Mouse (Mus musculus) Patski (cell line): Measurements from ENCODE around the gene Pdzd2. TPM values are rescaled to one million over a fixed set of nuclear protein-coding genes. Genes with fewer than 3 reads are reported as not detected.

Experiments
- ATAC-seq: fragments of 100-300 bp; one replicate; pipeline ENCODE4 v1.8.0; 2021
- CTCF ChIA-PET: fragments of 350-600 bp; sonication (Branson Sonifier 250); formaldehyde crosslinking; loops from one replicate; lab custom pipeline; 2022; ENCODE audit warnings: inconsistent platforms; lab: Charles Lee
- POLR2A ChIA-PET: fragments of 350-600 bp; sonication (Branson Sonifier 250); formaldehyde crosslinking; loops from one replicate; lab custom pipeline; 2022; ENCODE audit warnings: antibody characterized with exemption, inconsistent platforms; lab: Charles Lee
- DNase-seq: peaks from one replicate; pipeline ENCODE4 v3.0.0-alpha.2; 2011; ENCODE audit warnings: low read depth, low spot score
- H3K27me3 ChIP-seq: fragments of 371-371 bp; one replicate; pipeline ENCODE4 v1.5.1; 2021
- CTCF ChIP-seq: fragments of 100-300 bp; IDR thresholded peaks from one replicate; pipeline ENCODE4 v1.5.1; 2021
- in situ Hi-C: fragments of 300-500 bp; cut with MboI; formaldehyde crosslinking; loops from 3 replicates; pipeline ENCODE4 v1.11.1; 2018; ENCODE audit warnings: low pct_unique_long_range_greater_than_20kb, mixed read lengths
- polyA plus RNA-seq: library from polyadenylated mRNA; unstranded; gene quantifications from one replicate; pipeline ENCODE4 v1.2.3, GENCODE M21; 2021

The Pdzd2 gene
- polyA plus RNA-seq, 1 experiment from 2014 or later, result 0.10 TPM

GRCm38 (mm10) chr15:12542316-12542715 lies 197.4 kb downstream of the Pdzd2 start:
- ChIA-PET CTCF (no interaction called here), POLR2A (no interaction called here)
- DNase-seq, result no peak
- peaks cover 5% of the 10 kb centered on the region for H3K27me3 ChIP-seq
- ATAC-seq, result no peak
- no peak for TF ChIP-seq CTCF
- in situ Hi-C loops, result no loop called here

DNA sequence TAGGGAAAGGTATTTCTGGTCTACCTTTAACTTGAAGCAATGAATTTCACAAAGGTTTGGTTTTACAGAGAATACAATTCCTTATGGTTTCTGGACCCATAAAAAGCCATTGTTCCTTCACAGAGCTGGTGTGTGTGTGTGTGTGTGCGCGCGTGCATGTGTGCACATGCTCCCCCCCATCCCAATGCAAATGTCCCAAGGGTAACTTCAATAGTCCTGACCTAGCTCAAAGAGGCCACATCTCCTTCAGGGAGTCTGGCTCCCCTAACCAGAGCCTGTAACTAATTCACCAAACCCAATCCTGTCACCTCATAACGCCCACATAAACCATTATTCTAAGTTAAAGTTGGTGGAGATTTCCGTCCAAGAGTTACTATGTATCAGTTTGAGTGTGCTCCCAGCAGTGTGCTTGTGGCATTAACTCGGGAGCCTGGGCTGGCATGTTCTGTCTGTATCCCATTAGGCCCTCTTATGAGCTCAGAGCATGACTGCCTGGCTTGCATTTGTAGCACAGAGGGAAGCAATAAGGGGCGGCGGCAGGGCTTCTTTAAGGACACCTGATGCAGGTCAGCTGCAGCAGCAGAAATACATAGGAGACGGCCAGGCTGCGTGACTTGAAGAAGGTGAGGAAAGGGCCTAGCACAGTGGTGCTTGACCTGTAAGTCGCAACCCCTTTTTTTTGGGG lies 200.0 kb downstream of the Pdzd2 start:
- TF ChIP-seq CTCF, result no peak
- ATAC-seq (no peak), DNase-seq (no peak)
- POLR2A ChIA-PET, result no interaction called here
- in situ Hi-C loops, result no loop called here
- CTCF ChIA-PET, result no interaction called here
- H3K27me3 ChIP-seq, result peaks cover 9% of the 10 kb centered on the region

- DNase-seq (no peak), ATAC-seq (no peak)
- H3K27me3 ChIP-seq, result peaks cover 9% of the 10 kb centered on the region
- CTCF ChIA-PET, result no interaction called here
- in situ Hi-C loops, result no loop called here
- POLR2A ChIA-PET, result interaction anchor here (1.1 kb wide), 1 partner anchor 10 kb away, joined by 3 read pairs; no protein-coding TSS in a partner anchor
- no peak for TF ChIP-seq CTCF
Measured at GRCm38 (mm10) chr15:12533254-12533653, 206.5 kb downstream of the Pdzd2 start.

GRCm38 (mm10) chr15:12532568-12532967 lies 207.2 kb downstream of the Pdzd2 start:
- in situ Hi-C loops, result no loop called here
- no peak for ATAC-seq
- H3K27me3 ChIP-seq, result peaks cover 9% of the 10 kb centered on the region
- TF ChIP-seq CTCF, result no peak
- ChIA-PET POLR2A (interaction anchor here (1.1 kb wide), 1 partner anchor 9 kb away, joined by 3 read pairs; no protein-coding TSS in a partner anchor), CTCF (no interaction called here)
- DNase-seq, result no peak

GRCm38 (mm10) chr15:12522810-12523209 lies 216.9 kb downstream of the Pdzd2 start:
- ATAC-seq (no peak), DNase-seq (no peak)
- ChIA-PET CTCF (no interaction called here), POLR2A (interaction anchor here (1.5 kb wide), 1 partner anchor 10 kb away, joined by 3 read pairs; no protein-coding TSS in a partner anchor)
- no peaks in the 10 kb centered on the region for H3K27me3 ChIP-seq
- in situ Hi-C loops, result no loop called here
- no peak for TF ChIP-seq CTCF

DNA sequence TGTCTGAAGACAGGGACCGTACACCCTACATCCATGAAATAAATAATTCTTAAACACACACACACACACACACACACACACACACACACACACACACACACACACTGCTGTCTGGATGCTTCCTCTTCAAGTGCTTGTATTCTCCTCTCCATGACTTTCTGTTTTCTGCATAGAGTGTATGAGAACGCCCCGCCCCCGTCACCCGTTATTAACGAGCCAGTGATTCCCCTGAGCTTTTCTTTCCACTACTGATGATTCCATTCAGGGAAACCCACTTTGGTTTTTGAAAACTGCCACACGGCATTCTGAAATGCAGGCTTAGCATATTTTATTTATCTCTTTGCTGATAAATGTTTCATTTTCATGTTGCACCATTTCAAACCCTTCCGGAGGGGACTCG lies 219.4 kb downstream of the Pdzd2 start:
- ChIA-PET POLR2A (no interaction called here), CTCF (no interaction called here)
- no peak for DNase-seq
- H3K27me3 ChIP-seq, result no peaks in the 10 kb centered on the region
- no peak for ATAC-seq
- TF ChIP-seq CTCF, result no peak
- in situ Hi-C loops, result no loop called here

GRCm38 (mm10) chr15:12518370-12518973 lies 221.3 kb downstream of the Pdzd2 start:
- H3K27me3 ChIP-seq, result no peaks in the 10 kb centered on the region
- DNase-seq (peak; percentile 31), ATAC-seq (peak; percentile 82)
- no peak for TF ChIP-seq CTCF
- CTCF ChIA-PET, result no interaction called here
- in situ Hi-C loops, result no loop called here
- POLR2A ChIA-PET, result no interaction called here

DNA sequence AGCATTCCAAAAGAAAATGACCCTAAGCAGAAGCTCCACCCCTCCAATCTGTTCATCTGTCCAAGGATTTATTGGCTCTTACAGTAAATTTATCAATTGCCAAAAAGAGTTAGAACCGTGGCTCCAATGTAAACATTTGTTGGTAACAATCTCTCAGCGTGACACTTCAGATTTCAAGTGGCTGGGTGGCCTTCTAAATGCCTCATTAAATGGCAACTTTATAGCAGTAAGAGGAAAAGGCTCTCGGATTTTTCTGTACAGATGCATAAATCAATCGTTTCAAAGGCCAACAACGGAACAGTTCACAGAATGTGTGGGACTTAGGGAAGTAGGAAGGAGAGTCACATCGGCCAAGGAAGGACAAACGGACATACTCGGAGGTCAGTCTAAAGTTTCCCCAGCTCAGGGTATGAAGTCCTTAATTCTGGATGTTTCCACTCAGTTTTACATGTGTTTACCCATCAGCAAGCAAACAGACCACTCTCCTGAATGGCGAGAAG lies 222.4 kb downstream of the Pdzd2 start:
- ATAC-seq (no peak), DNase-seq (no peak)
- CTCF ChIA-PET, result interaction anchor here (1.3 kb wide), 1 partner anchor 17 kb away, joined by 3 read pairs; no protein-coding TSS in a partner anchor
- no peak for TF ChIP-seq CTCF
- POLR2A ChIA-PET, result no interaction called here
- H3K27me3 ChIP-seq, result no peaks in the 10 kb centered on the region
- in situ Hi-C loops, result no loop called here

DNA sequence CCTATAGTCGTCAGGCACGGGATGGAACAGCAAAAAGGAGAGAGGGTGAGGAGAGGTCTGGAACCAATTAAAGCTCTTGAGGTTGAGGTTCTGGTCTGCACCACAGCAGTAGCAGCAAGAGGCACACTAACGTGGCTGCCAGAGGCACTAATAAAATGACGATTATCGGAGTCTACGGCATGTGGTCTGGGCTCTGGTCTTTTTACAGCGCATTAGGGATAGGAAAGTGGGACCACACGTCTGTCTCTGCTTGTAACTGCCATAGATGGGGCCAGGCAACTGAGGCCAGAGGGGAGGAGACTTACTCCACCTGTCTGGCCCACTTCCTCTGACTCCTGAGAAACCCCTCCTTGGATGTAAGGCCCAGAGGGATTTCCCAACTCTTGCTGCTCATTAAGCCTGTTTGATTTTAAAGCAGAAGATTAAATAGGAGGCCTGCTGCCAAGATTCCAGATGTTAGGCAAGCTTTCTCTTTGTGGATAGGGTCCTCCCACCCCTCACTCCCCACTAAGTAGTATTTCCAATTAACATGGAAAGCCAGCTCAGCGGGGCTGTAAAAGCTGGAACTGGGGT lies 224.4 kb downstream of the Pdzd2 start:
- no peak for TF ChIP-seq CTCF
- DNase-seq, result no peak
- ChIA-PET POLR2A (no interaction called here), CTCF (interaction anchor here (1.3 kb wide), 1 partner anchor 74 kb away, joined by 3 read pairs; no protein-coding TSS in a partner anchor)
- in situ Hi-C loops, result no loop called here
- ATAC-seq, result no peak
- H3K27me3 ChIP-seq, result no peaks in the 10 kb centered on the region

DNA sequence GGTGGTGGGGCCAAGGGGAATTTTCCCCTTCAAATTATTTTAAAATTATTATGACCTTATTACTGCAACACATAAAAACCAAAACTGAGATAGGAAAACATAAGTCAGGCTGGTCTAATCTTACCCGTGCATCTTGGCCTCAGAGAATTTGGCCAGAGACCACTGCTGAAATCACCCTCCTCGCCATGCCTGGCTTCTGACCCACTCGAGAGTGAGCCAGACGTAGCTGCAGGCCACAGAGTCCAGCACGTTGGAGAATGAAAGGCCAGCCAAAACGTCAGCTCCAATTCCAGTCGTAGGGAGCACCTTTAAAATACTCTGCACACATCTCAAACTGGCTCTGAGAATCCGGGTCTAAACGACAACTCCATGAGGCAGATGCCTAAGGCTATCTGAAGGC lies 226.2 kb downstream of the Pdzd2 start:
- in situ Hi-C loops, result no loop called here
- DNase-seq (no peak), ATAC-seq (no peak)
- no peak for TF ChIP-seq CTCF
- no peaks in the 10 kb centered on the region for H3K27me3 ChIP-seq
- CTCF ChIA-PET, result no interaction called here
- POLR2A ChIA-PET, result no interaction called here
